Mouse (Mus musculus) hindbrain, embryonic 16.5 days (tissue): ENCODE measurements around the gene Iars2. TPM values are rescaled to one million over a fixed set of nuclear protein-coding genes. Genes with fewer than 3 reads are reported as not detected.

Experiments
- ATAC-seq: fragments of 200-750 bp; cut with Nextera tagmentation; 2 replicates; pipeline ENCODE4 v1.8.0; 2017; ENCODE audit warnings: moderate TSS enrichment, moderate library complexity
- H3K27ac ChIP-seq: fragments of 300-500 bp; sonication (generic); 2 replicates; pipeline ENCODE4 v1.5.1; 2014; ENCODE audit warnings: low read depth, mild to moderate bottlenecking, control low read depth, low read length, moderate library complexity
- H3K27me3 ChIP-seq: fragments of 300-500 bp; sonication (generic); replicated peaks from 2 replicates; pipeline ENCODE4 v1.6.1; 2014; ENCODE audit warnings: low read length; ENCODE audit not compliant: control insufficient read depth, insufficient read depth
- H3K36me3 ChIP-seq: fragments of 300-500 bp; sonication (generic); 2 replicates; pipeline ENCODE4 v1.6.1; 2014; ENCODE audit warnings: mild to moderate bottlenecking, low read length, moderate library complexity, mixed read lengths; ENCODE audit not compliant: control insufficient read depth, insufficient read depth
- H3K4me1 ChIP-seq: fragments of 300-500 bp; sonication (generic); 2 replicates; pipeline ENCODE4 v1.6.1; 2014; ENCODE audit warnings: low read depth, low read length; ENCODE audit not compliant: control insufficient read depth, insufficient read depth
- H3K4me2 ChIP-seq: fragments of 300-500 bp; sonication (generic); 2 replicates; pipeline ENCODE4 v1.6.1; 2014; ENCODE audit warnings: mild to moderate bottlenecking, low read length, control low read depth, moderate library complexity
- H3K4me3 ChIP-seq: fragments of 300-500 bp; sonication (generic); 2 replicates; pipeline ENCODE4 v1.5.1; 2014; ENCODE audit warnings: mild to moderate bottlenecking, low read length, control low read depth, moderate library complexity
- H3K9ac ChIP-seq: fragments of 300-500 bp; sonication (generic); 2 replicates; pipeline ENCODE4 v1.6.1; 2014; ENCODE audit warnings: low read depth, mild to moderate bottlenecking, control low read depth, low read length, moderate library complexity
- H3K9me3 ChIP-seq: fragments of 300-500 bp; sonication (generic); 2 replicates; pipeline ENCODE4 v1.6.1; 2014; ENCODE audit warnings: mild to moderate bottlenecking, low read length, moderate library complexity; ENCODE audit not compliant: control insufficient read depth
- WGBS: fragments of 180-500 bp; shearing (Covaris S2); extraction: QIAGEN DNeasy Blood & Tissue Kit; methylation state at CpG from one replicate; pipeline ENCODE4 v1.1.7; 2014; 5-methylcytosine and 5-hydroxymethylcytosine counted together
- polyA plus RNA-seq: library from polyadenylated mRNA; unstranded; fragments of >200 nt; fragmentation: Nextera tagmentation; extraction: Ambion mirVana; gene quantifications from 2 replicates; pipeline ENCODE4 v1.2.1, GENCODE M21; 2015

Gene Iars2
- polyA plus RNA-seq, 1 experiment from 2014 or later, result 18.6 TPM

GRCm38 (mm10) chr1:185314546-185314945, 14.7 kb downstream of the Iars2 start:
- 92% methylated on average over 4 of the region's 4 CpGs for WGBS

DNA sequence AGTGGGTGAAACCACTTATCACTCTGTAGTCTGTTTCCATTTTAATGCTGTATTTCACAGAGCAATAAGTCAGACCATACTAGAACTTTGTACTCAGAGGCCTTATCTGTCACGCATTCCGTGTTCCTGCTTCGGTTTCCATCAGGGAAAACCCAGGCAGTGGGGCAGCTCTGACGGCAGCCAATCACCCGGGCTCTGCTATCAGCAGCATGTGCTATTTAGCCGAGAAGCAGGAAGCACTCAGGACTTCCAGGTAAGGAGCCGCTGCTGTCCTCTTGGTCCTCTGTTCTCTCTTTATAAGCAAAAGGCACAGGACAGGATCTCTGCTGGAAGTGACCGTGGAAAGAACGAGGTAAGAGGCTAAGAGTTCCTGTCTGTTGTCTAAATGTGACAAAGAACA, 17.2 kb downstream of the Iars2 start:
- Histone ChIP-seq H3K36me3 (peaks cover 23% of the 10 kb centered on the region), H3K4me1 (no peaks in the 10 kb centered on the region), H3K27me3 (no peaks in the 10 kb centered on the region), H3K27ac (no peak overlapping the region), H3K4me2 (no peak overlapping the region), H3K9me3 (no peaks in the 10 kb centered on the region), H3K9ac (no peak overlapping the region), H3K4me3 (no peak overlapping the region)
- no peak for ATAC-seq
- 93% methylated on average over 9 of the region's 9 CpGs for WGBS

More at GRCm38 (mm10) chr1:185314546-185314945, 14.7 kb downstream of the Iars2 start:
- no peak overlapping the region for H3K4me3 ChIP-seq
- no peak overlapping the region for H3K4me2 ChIP-seq
- no peak overlapping the region for H3K9ac ChIP-seq
- H3K27ac ChIP-seq, result no peak overlapping the region
- no peak for ATAC-seq
- no peaks in the 10 kb centered on the region for H3K9me3 ChIP-seq
- H3K27me3 ChIP-seq, result no peaks in the 10 kb centered on the region
- H3K4me1 ChIP-seq, result no peaks in the 10 kb centered on the region
- peaks cover 17% of the 10 kb centered on the region for H3K36me3 ChIP-seq

DNA sequence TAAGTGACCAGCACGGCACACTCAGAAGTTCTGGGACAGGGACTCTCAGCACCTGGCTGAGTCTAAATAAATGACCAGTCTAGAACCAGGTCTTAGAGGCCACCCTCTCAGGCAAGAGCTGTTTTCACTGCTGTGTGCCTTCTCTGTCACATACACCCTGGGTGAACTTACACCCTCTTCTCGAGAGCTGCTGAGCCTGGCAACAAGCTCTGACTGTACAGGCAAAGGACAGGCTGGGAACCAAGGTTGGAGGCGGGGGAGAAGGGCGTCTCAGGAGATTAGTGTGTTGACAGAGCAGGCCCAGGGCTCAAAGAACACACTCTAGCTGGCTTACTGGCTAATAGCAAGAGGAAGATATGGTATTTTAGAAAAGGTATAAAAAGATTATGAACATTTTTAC, 20.3 kb downstream of the Iars2 start:
- no peak for ATAC-seq
- H3K27ac ChIP-seq, result no peak overlapping the region
- WGBS, result 75% methylated on average over 4 of the region's 4 CpGs

GRCm38 (mm10) chr1:185308334-185308733, 20.9 kb downstream of the Iars2 start:
- H3K27ac ChIP-seq, result no peak overlapping the region
- H3K9me3 ChIP-seq, result 0 out of 2 replicates have a peak, but pooled peaks cover 3% of the 10 kb centered on the region
- ATAC-seq, result no peak
- H3K27me3 ChIP-seq, result no peaks in the 10 kb centered on the region
- WGBS, result 98% methylated on average over 2 of the region's 2 CpGs
- no peak overlapping the region for H3K4me3 ChIP-seq
- H3K36me3 ChIP-seq, result peaks cover 20% of the 10 kb centered on the region
- H3K4me2 ChIP-seq, result no peak overlapping the region
- H3K4me1 ChIP-seq, result no peaks in the 10 kb centered on the region
- no peak overlapping the region for H3K9ac ChIP-seq

More for the DNA sequence above, 20.3 kb downstream of the Iars2 start:
- no peaks in the 10 kb centered on the region for H3K27me3 ChIP-seq
- no peak overlapping the region for H3K4me2 ChIP-seq
- H3K9me3 ChIP-seq, result 0 out of 2 replicates have a peak, but pooled peaks cover 3% of the 10 kb centered on the region
- H3K4me3 ChIP-seq, result no peak overlapping the region
- H3K36me3 ChIP-seq, result peaks cover 24% of the 10 kb centered on the region
- H3K9ac ChIP-seq, result no peak overlapping the region
- H3K4me1 ChIP-seq, result no peaks in the 10 kb centered on the region

DNA sequence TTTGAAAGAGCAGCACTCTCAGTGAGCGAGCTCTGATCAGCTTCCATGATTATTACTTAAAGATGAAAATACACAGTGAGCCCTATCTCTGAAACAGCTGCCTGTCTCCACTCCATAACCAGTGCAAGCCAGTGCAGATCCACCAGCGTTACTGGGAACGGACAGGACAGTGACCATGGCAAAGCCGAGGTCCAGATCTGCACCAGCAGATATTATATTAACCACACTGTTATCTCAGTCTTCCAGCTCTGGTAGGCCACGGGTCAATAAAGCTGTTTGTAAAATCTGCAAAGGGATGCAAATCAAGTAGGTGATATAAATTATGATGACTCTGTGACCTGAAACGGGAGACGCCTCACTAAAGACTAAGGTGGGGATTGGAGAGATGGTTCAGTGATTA, 21.6 kb downstream of the Iars2 start:
- peaks cover 17% of the 10 kb centered on the region for H3K36me3 ChIP-seq
- no peak overlapping the region for H3K4me3 ChIP-seq
- no peak for ATAC-seq
- no peaks in the 10 kb centered on the region for H3K27me3 ChIP-seq
- no peak overlapping the region for H3K27ac ChIP-seq
- 0 out of 2 replicates have a peak, but pooled peaks cover 3% of the 10 kb centered on the region for H3K9me3 ChIP-seq
- no peak overlapping the region for H3K4me2 ChIP-seq
- WGBS, result 95% methylated on average over 7 of the region's 7 CpGs
- no peak overlapping the region for H3K9ac ChIP-seq
- H3K4me1 ChIP-seq, result no peaks in the 10 kb centered on the region

- no peak overlapping the region for H3K4me3 ChIP-seq
- no peaks in the 10 kb centered on the region for H3K27me3 ChIP-seq
- no peak for ATAC-seq
- 0 out of 2 replicates have a peak, but pooled peaks cover 3% of the 10 kb centered on the region for H3K9me3 ChIP-seq
- no peak overlapping the region for H3K9ac ChIP-seq
- no peak overlapping the region for H3K4me2 ChIP-seq
- H3K36me3 ChIP-seq, result peaks cover 17% of the 10 kb centered on the region
- 98% methylated on average over 12 of the region's 12 CpGs for WGBS
- no peaks in the 10 kb centered on the region for H3K4me1 ChIP-seq
- H3K27ac ChIP-seq, result no peak overlapping the region
Observed at GRCm38 (mm10) chr1:185306836-185307235, 22.4 kb downstream of the Iars2 start.

DNA sequence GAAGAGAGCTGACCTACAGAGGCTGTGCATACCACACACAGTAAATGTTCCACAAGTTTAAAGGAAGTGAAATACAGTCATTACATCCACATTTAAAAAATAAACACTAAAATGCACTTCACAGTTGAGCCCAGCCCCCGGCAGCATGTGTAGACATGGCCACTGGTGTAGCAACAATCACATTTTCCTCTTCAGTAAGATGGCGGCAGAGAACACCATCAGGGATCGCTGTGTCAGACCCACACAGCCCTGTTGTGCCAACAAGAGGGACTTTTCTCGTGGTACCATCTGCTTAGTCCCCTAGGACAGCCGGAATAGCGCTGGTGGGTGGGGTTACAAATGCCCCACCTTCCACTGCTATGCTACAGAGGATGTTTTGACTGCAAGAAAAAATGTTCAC, 26.4 kb downstream of the Iars2 start:
- no peak overlapping the region for H3K9ac ChIP-seq
- peaks cover 17% of the 10 kb centered on the region for H3K36me3 ChIP-seq
- 0 out of 2 replicates have a peak, but pooled peaks cover 3% of the 10 kb centered on the region for H3K9me3 ChIP-seq
- H3K27me3 ChIP-seq, result no peaks in the 10 kb centered on the region
- no peak overlapping the region for H3K27ac ChIP-seq
- ATAC-seq, result no peak
- no peaks in the 10 kb centered on the region for H3K4me1 ChIP-seq
- H3K4me2 ChIP-seq, result no peak overlapping the region
- H3K4me3 ChIP-seq, result no peak overlapping the region
- WGBS, result 96% methylated on average over 6 of the region's 6 CpGs

- H3K36me3 ChIP-seq, result peaks cover 22% of the 10 kb centered on the region
- no peak overlapping the region for H3K4me2 ChIP-seq
- no peaks in the 10 kb centered on the region for H3K9me3 ChIP-seq
- H3K4me1 ChIP-seq, result no peaks in the 10 kb centered on the region
- H3K9ac ChIP-seq, result no peak overlapping the region
- WGBS, result 97% methylated on average over 8 of the region's 8 CpGs
- no peaks in the 10 kb centered on the region for H3K27me3 ChIP-seq
- H3K27ac ChIP-seq, result no peak overlapping the region
- no peak for ATAC-seq
- H3K4me3 ChIP-seq, result no peak overlapping the region
Observed at GRCm38 (mm10) chr1:185298496-185298895, 30.7 kb downstream of the Iars2 start.

DNA sequence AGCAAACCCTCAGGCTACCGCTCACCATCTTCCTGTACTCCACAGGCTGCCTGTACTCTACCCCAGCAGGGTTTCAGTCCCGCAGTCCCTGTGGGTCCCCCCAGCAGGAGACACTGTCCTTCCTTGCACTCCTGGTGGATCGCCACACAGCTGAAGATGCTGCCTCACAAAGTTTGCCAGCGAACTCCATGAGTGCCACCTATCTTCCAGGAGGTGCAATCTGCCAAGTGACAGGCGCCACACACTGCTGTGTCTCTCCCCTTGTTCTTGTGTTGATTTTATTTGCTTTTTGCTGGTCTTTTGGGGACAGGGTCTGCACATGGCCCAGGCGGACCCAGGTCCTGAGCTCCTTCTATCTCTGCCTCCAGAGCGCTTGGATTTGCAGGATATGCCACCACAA, 32.3 kb downstream of the Iars2 start:
- ATAC-seq, result no peak
- Histone ChIP-seq H3K9me3 (no peaks in the 10 kb centered on the region), H3K27ac (no peak overlapping the region), H3K4me2 (no peak overlapping the region), H3K36me3 (peaks cover 22% of the 10 kb centered on the region), H3K9ac (no peak overlapping the region), H3K4me1 (no peaks in the 10 kb centered on the region), H3K27me3 (no peaks in the 10 kb centered on the region), H3K4me3 (no peak overlapping the region)
- 95% methylated on average over 7 of the region's 7 CpGs for WGBS
